Mouse (Mus musculus): ENCODE results near the gene Slit3. TPM values are rescaled to one million over a fixed set of nuclear protein-coding genes. Genes with fewer than 3 reads are reported as not detected.

Gene Slit3
- total and polyA plus RNA-seq, 3 experiments = 0.55 to 4.8 (median 2.8) TPM

- Histone ChIP-seq H3K4me3 (replicated peaks in 1 of 3; ENCODE audit: low read depth in 2 of 3, low read length in 2 of 3, poor library complexity in 1 of 3) (no peak overlapping the region), H3K79me2 (replicated peaks; ENCODE audit: control insufficient read depth, extremely low read depth, insufficient read depth, poor library complexity, severe bottlenecking) (no peaks in the 10 kb centered on the region), H3K9ac (ENCODE audit: insufficient read depth, low read depth) (no peak overlapping the region), H3K36me3 (replicated peaks in 1 of 2; ENCODE audit: control insufficient read depth in 1 of 2, insufficient read depth in 1 of 2, low read length in 1 of 2) (no peaks in the 10 kb centered on the region), H3K4me2 (ENCODE audit: insufficient read depth, low read depth, poor library complexity, severe bottlenecking) (no peak overlapping the region), H3K27me3 (replicated peaks) (no peaks in the 10 kb centered on the region), H3K9me3 (replicated peaks; ENCODE audit: low read length) (no peaks in the 10 kb centered on the region), H3K27ac (ENCODE audit: insufficient read depth, low read depth) (no peak overlapping the region), H3K4me1 (ENCODE audit: control insufficient read depth in 1 of 2, insufficient read depth in 2 of 2) (no peaks in the 10 kb centered on the region)
- DNase-seq (ENCODE audit: extremely low read depth) = no peak
- in situ Hi-C loops (cut with MboI; ENCODE audit: low pct_ligation_motif_present, low pct_unique_long_range_greater_than_20kb, low sequenced_read_pairs) = no loop called here
- TF ChIP-seq E2F4 (IDR thresholded peaks at IDR 0.05; ENCODE audit: insufficient replicate concordance, low read depth, low read length) (no peak), JUN (IDR thresholded peaks at IDR 0.05; ENCODE audit: insufficient read depth, low read depth, low read length) (no peak), ZNF384 (IDR thresholded peaks at IDR 0.05; ENCODE audit: low read depth, low read length) (no peak), HCFC1 (IDR thresholded peaks at IDR 0.05; ENCODE audit: low read depth, low read length) (no peak), KAT2A (IDR thresholded peaks at IDR 0.05; ENCODE audit: insufficient replicate concordance, low read length) (no peak), SMC3 (IDR thresholded peaks at IDR 0.05; ENCODE audit: low read depth, low read length) (no peak), ETS1 (conservative IDR thresholded peaks at IDR 0.05; ENCODE audit: low read depth, low read length) (no peak), TBP (conservative IDR thresholded peaks at IDR 0.05; ENCODE audit: low read depth, low read length) (no peak), POLR2AphosphoS2 (IDR thresholded peaks at IDR 0.05; ENCODE audit: low read depth, low read length) (no peak), ZMIZ1 (IDR thresholded peaks at IDR 0.05; ENCODE audit: low read depth, low read length) (no peak), ZC3H11A (IDR thresholded peaks at IDR 0.05; ENCODE audit: low read depth, low read length) (no peak), CTCF (conservative IDR thresholded peaks at IDR 0.05 in 1 of 2, IDR thresholded peaks at IDR 0.05 in 1 of 2; ENCODE audit: low read depth in 2 of 2, low read length in 2 of 2) (no peak), USF2 (conservative IDR thresholded peaks at IDR 0.05; ENCODE audit: low read depth, low read length) (no peak), RCOR1 (conservative IDR thresholded peaks at IDR 0.05; ENCODE audit: low read depth, low read length) (no peak), CHD1 (IDR thresholded peaks at IDR 0.05; ENCODE audit: low read depth, low read length) (no peak), BHLHE40 (IDR thresholded peaks at IDR 0.05; ENCODE audit: low read depth, low read length) (no peak), SIN3A (IDR thresholded peaks at IDR 0.05; ENCODE audit: low read length) (no peak), ZKSCAN1 (IDR thresholded peaks at IDR 0.05; ENCODE audit: borderline replicate concordance, low read depth, low read length) (no peak)
- dilution Hi-C loops (cut with MboI; ENCODE audit: extremely low pct_ligation_motif_present, extremely low pct_unique_long_range_greater_than_20kb, low sequenced_read_pairs) = no loop called here
These were observed 127.1 kb downstream of the Slit3 start for GRCm38 (mm10) chr11:35248088-35248487.

- H3K36me3 ChIP-seq (replicated peaks in 1 of 2; ENCODE audit: control insufficient read depth in 1 of 2, insufficient read depth in 1 of 2, low read length in 1 of 2) = no peaks in the 10 kb centered on the region
- H3K4me3 ChIP-seq (replicated peaks in 1 of 3; ENCODE audit: low read depth in 2 of 3, low read length in 2 of 3, poor library complexity in 1 of 3) = no peak overlapping the region
- dilution Hi-C loops (cut with MboI; ENCODE audit: extremely low pct_ligation_motif_present, extremely low pct_unique_long_range_greater_than_20kb, low sequenced_read_pairs) = no loop called here
- no peak for TF ChIP-seq IRF4 (IDR thresholded peaks at IDR 0.05; ENCODE audit: low read depth, low read length)
- no peak for TF ChIP-seq MAZ (IDR thresholded peaks at IDR 0.05; ENCODE audit: low read depth, low read length)
- no peak for TF ChIP-seq MXI1 (IDR thresholded peaks at IDR 0.05; ENCODE audit: low read depth, low read length)
- TF ChIP-seq MAX (IDR thresholded peaks at IDR 0.05; ENCODE audit: low read length) = no peak
- TF ChIP-seq POLR2A (IDR thresholded peaks at IDR 0.05; ENCODE audit: low read depth, low read length) = no peak
- no peak for TF ChIP-seq KAT2A (IDR thresholded peaks at IDR 0.05; ENCODE audit: insufficient replicate concordance, low read length)
- no peak for TF ChIP-seq SMC3 (IDR thresholded peaks at IDR 0.05; ENCODE audit: low read depth, low read length)
- no peak for TF ChIP-seq GABPA (IDR thresholded peaks at IDR 0.05; ENCODE audit: insufficient replicate concordance, low read depth, low read length)
- no peak for TF ChIP-seq ZKSCAN1 (IDR thresholded peaks at IDR 0.05; ENCODE audit: borderline replicate concordance, low read depth, low read length)
- TF ChIP-seq ZMIZ1 (IDR thresholded peaks at IDR 0.05; ENCODE audit: low read depth, low read length) = no peak
- TF ChIP-seq ELF1 (IDR thresholded peaks at IDR 0.05; ENCODE audit: low read depth, low read length) = no peak
- no peaks in the 10 kb centered on the region for H3K27me3 ChIP-seq (replicated peaks)
- H3K9ac ChIP-seq (ENCODE audit: insufficient read depth, low read depth) = no peak overlapping the region
- no peaks in the 10 kb centered on the region for H3K4me1 ChIP-seq (ENCODE audit: control insufficient read depth in 1 of 2, insufficient read depth in 2 of 2)
- H3K9me3 ChIP-seq (replicated peaks; ENCODE audit: low read length) = no peaks in the 10 kb centered on the region
- no peak overlapping the region for H3K4me2 ChIP-seq (ENCODE audit: insufficient read depth, low read depth, poor library complexity, severe bottlenecking)
- no peaks in the 10 kb centered on the region for H3K79me2 ChIP-seq (replicated peaks; ENCODE audit: control insufficient read depth, extremely low read depth, insufficient read depth, poor library complexity, severe bottlenecking)
- H3K27ac ChIP-seq (ENCODE audit: insufficient read depth, low read depth) = no peak overlapping the region
- in situ Hi-C loops (cut with MboI; ENCODE audit: low pct_ligation_motif_present, low pct_unique_long_range_greater_than_20kb, low sequenced_read_pairs) = no loop called here
- DNase-seq (ENCODE audit: extremely low read depth) = no peak
These were observed 129.9 kb downstream of the Slit3 start for GRCm38 (mm10) chr11:35250871-35251418.
